Mouse (Mus musculus) ES-E14 (cell line): Measurements from ENCODE around the gene Mvb12a. TPM values are rescaled to one million over a fixed set of nuclear protein-coding genes. Genes with fewer than 3 reads are reported as not detected.

ENCODE experiments used
- DNase-seq: peaks from one replicate; pipeline ENCODE4 v3.0.0-alpha.2; 2013; ENCODE audit warnings: low read depth, low spot score
- H3K27ac ChIP-seq: 2 replicates; pipeline ENCODE4 v1.5.1; 2012; ENCODE audit warnings: low read depth, mild to moderate bottlenecking, low read length, moderate library complexity, mixed read lengths; ENCODE audit not compliant: poor library complexity, insufficient read depth, severe bottlenecking
- H3K36me3 ChIP-seq: 2 replicates; pipeline ENCODE4 v1.6.1; 2012; ENCODE audit warnings: mild to moderate bottlenecking, low read length, moderate library complexity, mixed read lengths; ENCODE audit not compliant: control insufficient read depth, poor library complexity, insufficient read depth, severe bottlenecking
- H3K4me1 ChIP-seq, 2 experiments: fragments of 150-350 bp in 1 of 2; sonication (generic) in 1 of 2; 2 replicates each; pipeline ENCODE4 v1.6.1; 2012; ENCODE audit warnings: low read length in 2 of 2, mild to moderate bottlenecking in 1 of 2, mixed read lengths in 1 of 2; ENCODE audit not compliant: control insufficient read depth in 2 of 2, insufficient read depth in 2 of 2, poor library complexity in 1 of 2
- H3K4me3 ChIP-seq, 2 experiments: fragments of 150-350 bp in 1 of 2; sonication (generic) in 1 of 2; 2 replicates each; pipeline ENCODE4 v1.5.1; 2012; ENCODE audit warnings: low read length in 2 of 2, low read depth in 1 of 2, mild to moderate bottlenecking in 1 of 2, mixed read lengths in 1 of 2; ENCODE audit not compliant: insufficient read depth in 1 of 2, poor library complexity in 1 of 2, severe bottlenecking in 1 of 2
- H3K9ac ChIP-seq: 2 replicates; pipeline ENCODE4 v1.6.1; 2012; ENCODE audit warnings: low read depth, mild to moderate bottlenecking, low read length, mixed read lengths; ENCODE audit not compliant: poor library complexity, insufficient read depth, severe bottlenecking
- H3K9me3 ChIP-seq: fragments of 150-350 bp; sonication (generic); 2 replicates; pipeline ENCODE4 v1.6.1; 2012; ENCODE audit warnings: low read depth, mild to moderate bottlenecking, low read length; ENCODE audit not compliant: control insufficient read depth, insufficient read depth
- CHD2 ChIP-seq: IDR thresholded peaks from 2 replicates; pipeline ENCODE4 v1.6.1; 2014; ENCODE audit warnings: mild to moderate bottlenecking, low read depth, low read length, inconsistent platforms
- HCFC1 ChIP-seq: IDR thresholded peaks from 2 replicates; pipeline ENCODE4 v1.6.1; 2012; ENCODE audit warnings: low read length, inconsistent platforms, borderline replicate concordance; ENCODE audit not compliant: insufficient read depth
- MAFK ChIP-seq: IDR thresholded peaks from 2 replicates; pipeline ENCODE4 v1.6.1; 2014; ENCODE audit warnings: mild to moderate bottlenecking, low read depth, low read length, inconsistent platforms; ENCODE audit not compliant: insufficient read depth
- ZC3H11A ChIP-seq: IDR thresholded peaks from 2 replicates; pipeline ENCODE4 v1.6.1; 2012; ENCODE audit warnings: low read depth, mild to moderate bottlenecking, inconsistent platforms, low read length, borderline replicate concordance
- ZNF384 ChIP-seq: IDR thresholded peaks from 2 replicates; pipeline ENCODE4 v1.6.1; 2012; ENCODE audit warnings: low read depth, low read length, inconsistent platforms
- in situ Hi-C, 2 experiments: fragments of 600-800 bp; cut with MboI; formaldehyde crosslinking; loops; one replicate each; pipeline ENCODE4 v1.15.1; 2025; ENCODE audit warnings: low sequenced_read_pairs in 2 of 2, inconsistent platforms in 1 of 2; ENCODE audit not compliant: unreplicated experiment in 2 of 2
- total RNA-seq: library from RNA; depleted of rRNA; stranded (reverse); fragments of 300-350 nt; gene quantifications from 2 replicates; pipeline ENCODE4 v1.2.3, GENCODE M21; 2012

Gene Mvb12a
- total RNA-seq, 1 experiment, result 50.4 TPM

DNA sequence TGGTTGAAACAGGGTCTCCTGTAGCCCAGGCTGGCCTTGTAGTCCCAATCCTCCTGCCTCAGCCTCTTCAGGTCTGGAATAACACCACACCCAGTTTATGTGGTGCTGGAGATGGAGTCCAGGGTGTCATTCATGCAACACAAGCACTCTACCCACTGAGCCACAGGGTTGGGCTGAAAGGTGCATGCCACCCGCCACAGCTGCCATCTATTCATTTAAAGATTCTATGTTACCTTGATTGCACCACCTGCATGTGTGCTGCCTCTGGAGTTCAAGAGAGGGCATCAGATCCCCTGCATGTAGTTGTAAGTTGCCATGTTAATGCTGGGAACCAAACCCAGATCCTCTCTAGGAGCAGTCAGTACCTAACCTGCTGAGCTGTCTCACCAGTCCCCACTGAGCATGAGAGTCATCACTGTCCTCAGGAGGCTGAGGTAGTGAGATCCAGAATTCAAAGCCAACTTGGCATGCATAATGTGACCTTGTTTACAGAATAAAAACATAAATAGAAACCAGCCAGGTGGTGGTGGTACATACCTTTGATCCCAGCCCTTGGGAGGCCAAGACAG, 45.6 kb upstream of the Mvb12a start:
- H3K9ac ChIP-seq, result no peak overlapping the region
- TF ChIP-seq ZNF384, result no peak
- TF ChIP-seq CHD2, result no peak
- TF ChIP-seq HCFC1, result no peak
- TF ChIP-seq MAFK, result no peak
- no peak for TF ChIP-seq ZC3H11A
- peaks cover 2 to 32% of the 10 kb centered on the region in 2 experiments; a peak in 2 of 4 replicates for H3K4me1 ChIP-seq
- in situ Hi-C loops, result no loop called here
- H3K4me3 ChIP-seq, result no peak overlapping the region
- peaks cover 11% of the 10 kb centered on the region for H3K36me3 ChIP-seq
- no peak for DNase-seq
- H3K9me3 ChIP-seq, result no peaks in the 10 kb centered on the region
- H3K27ac ChIP-seq, result no peak overlapping the region; the same call in 1 of the 2 replicates

DNA sequence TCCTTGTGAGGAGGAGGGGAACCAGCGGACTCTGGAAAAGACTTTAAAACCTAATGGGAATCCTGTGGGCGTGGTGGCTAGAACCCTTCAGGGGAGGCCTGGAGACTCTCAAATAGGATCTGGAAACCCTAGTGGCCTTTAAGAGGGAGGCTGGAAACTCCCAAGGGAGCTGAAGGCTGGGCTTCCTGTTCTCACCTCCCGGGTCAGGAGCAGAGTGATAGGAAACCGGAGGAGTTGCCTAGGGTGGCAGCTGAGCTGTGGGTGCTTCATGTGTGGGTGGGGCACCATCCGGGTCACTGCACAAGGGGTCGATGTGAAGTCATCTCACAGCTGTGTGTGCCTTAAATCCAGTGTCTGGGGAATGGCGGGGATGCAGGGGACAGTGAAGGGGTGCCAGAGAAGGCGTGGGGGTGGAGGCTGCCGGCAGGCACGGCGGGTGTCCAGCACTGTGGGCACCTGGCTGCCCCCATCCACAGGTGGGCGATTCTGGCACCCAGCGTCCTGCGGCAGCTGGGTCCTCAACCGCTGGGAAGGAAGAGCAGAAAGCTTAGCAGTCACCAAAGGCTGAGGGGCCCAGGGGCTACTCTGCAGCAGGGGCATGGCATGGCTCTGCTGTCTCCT, 44.7 kb upstream of the Mvb12a start:
- Histone ChIP-seq H3K9ac (peak overlapping the region; percentile 49; the same call in 1 of the 2 replicates), H3K27ac (peak overlapping the region; percentile 47; the same call in 1 of the 2 replicates), H3K36me3 (peaks cover 3% of the 10 kb centered on the region; the same call in 1 of the 2 replicates), H3K4me1 (peaks cover 2 to 32% of the 10 kb centered on the region in 2 experiments; a peak in 2 of 4 replicates), H3K9me3 (no peaks in the 10 kb centered on the region), H3K4me3 (peak overlapping the region in 1 of 2 experiments; percentile 29; a peak in 1 of 4 replicates)
- DNase-seq, result no peak
- TF ChIP-seq ZC3H11A, result no peak
- no peak for TF ChIP-seq CHD2
- TF ChIP-seq MAFK, result no peak
- no peak for TF ChIP-seq HCFC1
- no peak for TF ChIP-seq ZNF384
- in situ Hi-C loops, result no loop called here

DNA sequence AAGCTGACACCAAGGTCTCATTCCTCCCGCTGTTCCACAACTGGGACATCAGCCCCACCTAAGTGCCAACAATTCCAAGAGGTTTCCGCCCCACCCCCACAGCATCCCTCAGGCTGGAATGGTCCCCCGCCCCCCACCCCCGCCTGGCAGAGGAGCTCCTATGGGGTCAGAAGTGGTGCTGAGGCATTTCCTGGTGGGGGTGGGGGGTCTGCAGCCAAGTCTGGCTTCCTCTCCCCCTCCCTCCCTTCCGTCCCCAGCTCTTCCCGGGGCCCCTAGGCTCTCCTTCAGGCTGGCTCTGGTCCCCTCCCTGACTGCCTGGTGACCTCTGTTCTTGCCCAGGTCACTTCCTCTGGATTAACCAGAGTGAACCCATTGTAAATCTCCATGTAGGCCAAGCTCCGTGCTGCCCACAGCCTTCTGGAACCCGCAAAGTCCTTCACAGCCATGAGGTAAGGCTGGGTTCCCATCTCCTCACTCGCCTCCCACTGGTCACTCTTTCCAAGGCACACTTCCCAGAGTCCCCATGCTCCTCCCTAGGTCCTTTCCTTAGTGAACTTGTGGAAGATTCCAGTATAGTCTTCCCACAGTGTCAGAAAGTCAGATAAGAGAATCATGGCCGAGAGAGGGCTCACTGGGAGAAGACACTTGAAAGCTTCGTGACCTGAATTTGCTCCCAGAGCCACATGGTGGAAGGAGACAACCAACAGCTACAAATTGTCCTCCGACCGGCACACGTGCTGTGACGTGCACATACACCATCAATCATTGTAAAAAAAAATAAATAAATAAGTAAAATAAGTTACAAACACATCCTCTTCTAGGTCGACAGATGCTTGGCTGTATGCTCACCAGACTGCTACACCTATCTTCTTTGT, 43.7 kb upstream of the Mvb12a start:
- peaks cover 2 to 32% of the 10 kb centered on the region in 2 experiments; a peak in 2 of 4 replicates for H3K4me1 ChIP-seq
- no peaks in the 10 kb centered on the region for H3K9me3 ChIP-seq
- in situ Hi-C loops, result no loop called here
- DNase-seq, result no peak
- H3K27ac ChIP-seq, result peak overlapping the region; percentile 88
- H3K9ac ChIP-seq, result peak overlapping the region; percentile 49; the same call in 1 of the 2 replicates
- H3K4me3 ChIP-seq, result 0 out of 4 replicates have a peak overlapping the region, but pooled peaks of 1 of the 2 experiments have one; percentile 19
- TF ChIP-seq ZNF384, result no peak
- TF ChIP-seq CHD2, result no peak
- TF ChIP-seq HCFC1, result no peak
- no peak for TF ChIP-seq ZC3H11A
- no peak for TF ChIP-seq MAFK
- H3K36me3 ChIP-seq, result peaks cover 3% of the 10 kb centered on the region; the same call in 1 of the 2 replicates

DNA sequence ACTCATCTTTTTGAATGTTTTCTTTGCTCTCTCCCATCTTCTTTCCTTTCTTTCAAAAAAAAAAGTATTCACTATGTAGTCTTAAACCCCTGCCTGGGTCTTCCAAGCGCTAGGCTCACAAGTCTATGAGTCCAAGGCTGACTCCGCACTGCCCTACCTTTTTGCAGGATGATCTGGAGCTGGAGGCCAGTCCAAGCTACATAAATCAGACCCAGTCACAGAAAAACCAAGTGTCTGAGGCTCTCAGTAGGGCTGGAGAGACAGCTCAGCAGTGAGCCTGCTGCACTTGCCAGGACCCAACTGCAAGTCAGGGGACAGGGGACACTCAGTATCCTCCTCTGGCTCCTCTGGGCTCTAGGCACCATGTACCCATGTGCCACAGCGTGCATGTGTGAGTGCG, 38.4 kb upstream of the Mvb12a start:
- Histone ChIP-seq H3K4me3 (no peak overlapping the region), H3K9me3 (no peaks in the 10 kb centered on the region), H3K27ac (no peak overlapping the region), H3K36me3 (no peaks in the 10 kb centered on the region; the same call in 1 of the 2 replicates), H3K4me1 (peaks cover 4 to 11% of the 10 kb centered on the region in 2 experiments; a peak in 2 of 4 replicates), H3K9ac (no peak overlapping the region)
- in situ Hi-C loops, result no loop called here
- no peak for TF ChIP-seq ZNF384
- no peak for TF ChIP-seq CHD2
- no peak for TF ChIP-seq ZC3H11A
- no peak for TF ChIP-seq HCFC1
- TF ChIP-seq MAFK, result no peak
- no peak for DNase-seq
